Mouse (Mus musculus) thymus, postnatal 25 days (tissue): ENCODE measurements around the gene Tmem97.

Source experiments
- DNase-seq: peaks from one replicate; pipeline ENCODE4 v3.0.0; 2022

Tmem97 gene

DNA sequence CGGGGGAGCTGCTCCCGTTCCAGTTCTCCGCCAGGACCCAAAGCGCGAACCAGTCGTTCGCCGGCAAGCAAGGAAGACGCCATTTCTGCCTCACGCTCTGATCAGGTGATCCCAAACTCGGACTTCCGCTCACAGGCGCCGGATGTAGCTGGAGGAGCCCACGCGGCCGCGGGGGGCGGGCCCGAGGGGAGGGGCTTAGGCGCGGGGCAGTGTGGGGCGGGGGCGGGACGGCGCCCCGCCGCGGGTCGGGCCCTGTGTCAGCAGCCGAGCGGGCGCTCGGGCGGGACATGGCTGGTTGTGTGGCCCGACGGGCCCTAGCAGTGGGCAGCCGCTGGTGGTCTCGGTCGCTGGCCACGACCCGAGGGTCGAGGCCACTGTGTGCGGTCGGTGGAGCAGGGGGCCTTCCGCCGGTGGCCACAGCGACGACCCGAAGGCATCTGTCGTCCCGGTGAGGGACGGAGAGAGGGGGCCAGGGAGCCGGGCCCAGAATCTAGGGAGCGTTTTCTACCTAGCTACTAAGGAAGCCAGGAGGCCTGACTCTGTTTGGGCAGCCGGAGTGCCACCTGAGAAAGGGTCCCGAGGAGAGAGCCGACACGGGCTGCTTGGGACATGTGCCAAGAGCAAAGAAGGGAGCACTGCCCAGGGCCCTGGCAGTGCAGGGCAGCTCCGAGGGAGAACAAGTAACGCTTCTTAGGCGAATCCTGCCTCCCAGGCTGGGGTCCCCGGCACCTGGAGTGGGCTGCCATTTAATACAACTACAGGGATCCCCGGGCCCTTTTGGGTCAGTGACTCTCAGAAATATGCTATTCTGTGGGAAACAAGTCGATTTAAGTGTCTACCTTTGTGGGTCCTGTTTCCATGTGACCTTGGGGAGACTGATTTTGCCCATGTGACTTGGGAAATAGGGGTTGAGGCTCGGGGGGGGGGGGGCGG, 38.3 kb downstream of the Tmem97 start, which contains the start of the genes Tmem199 and Poldip2:
Tmem199 (minus strand) TSS at position 148 of the 933 bp plus-strand sequence.
Poldip2 (plus strand) TSS at position 169 of the 933 bp plus-strand sequence.
- peak; percentile 90 for DNase-seq

DNA sequence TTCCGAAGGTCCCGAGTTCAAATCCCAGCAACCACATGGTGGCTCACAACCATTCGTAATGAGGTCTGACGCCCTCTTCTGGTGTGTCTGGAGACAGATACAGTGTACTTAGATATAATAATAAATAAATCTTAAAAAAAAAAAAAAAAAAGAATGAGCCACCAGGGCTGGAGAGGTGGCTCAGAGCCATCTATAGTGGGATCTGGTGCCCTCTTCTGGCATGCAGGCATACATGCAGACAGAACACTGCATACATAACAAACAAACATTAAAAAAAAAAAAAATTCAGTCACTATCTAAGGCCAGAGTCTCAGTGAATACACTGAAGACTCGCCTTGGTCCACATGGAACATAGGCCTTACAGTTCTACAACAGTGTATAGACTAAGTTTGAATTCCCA, 41.4 kb downstream of the Tmem97 start:
- DNase-seq, result peak; percentile 18

DNA sequence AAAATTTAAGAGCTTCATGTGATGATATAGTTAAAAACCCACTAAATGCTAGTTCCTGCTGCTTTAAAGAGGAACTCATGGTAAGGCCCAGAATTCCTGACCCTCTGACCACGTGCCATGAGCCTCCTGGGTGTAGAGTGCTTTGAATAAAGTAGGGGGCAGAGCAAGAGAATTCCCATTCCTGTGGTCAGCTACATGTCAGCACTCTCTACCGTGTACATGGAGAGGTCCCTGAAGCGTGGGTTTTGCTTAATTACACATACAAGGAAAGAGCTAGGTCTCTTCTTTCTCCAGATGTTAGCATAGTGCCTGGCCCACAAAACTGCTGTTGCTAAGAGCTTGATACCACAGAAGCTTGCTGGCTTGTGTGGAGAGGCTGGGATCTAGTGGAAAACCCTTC, 45.1 kb downstream of the Tmem97 start:
- no peak for DNase-seq

DNA sequence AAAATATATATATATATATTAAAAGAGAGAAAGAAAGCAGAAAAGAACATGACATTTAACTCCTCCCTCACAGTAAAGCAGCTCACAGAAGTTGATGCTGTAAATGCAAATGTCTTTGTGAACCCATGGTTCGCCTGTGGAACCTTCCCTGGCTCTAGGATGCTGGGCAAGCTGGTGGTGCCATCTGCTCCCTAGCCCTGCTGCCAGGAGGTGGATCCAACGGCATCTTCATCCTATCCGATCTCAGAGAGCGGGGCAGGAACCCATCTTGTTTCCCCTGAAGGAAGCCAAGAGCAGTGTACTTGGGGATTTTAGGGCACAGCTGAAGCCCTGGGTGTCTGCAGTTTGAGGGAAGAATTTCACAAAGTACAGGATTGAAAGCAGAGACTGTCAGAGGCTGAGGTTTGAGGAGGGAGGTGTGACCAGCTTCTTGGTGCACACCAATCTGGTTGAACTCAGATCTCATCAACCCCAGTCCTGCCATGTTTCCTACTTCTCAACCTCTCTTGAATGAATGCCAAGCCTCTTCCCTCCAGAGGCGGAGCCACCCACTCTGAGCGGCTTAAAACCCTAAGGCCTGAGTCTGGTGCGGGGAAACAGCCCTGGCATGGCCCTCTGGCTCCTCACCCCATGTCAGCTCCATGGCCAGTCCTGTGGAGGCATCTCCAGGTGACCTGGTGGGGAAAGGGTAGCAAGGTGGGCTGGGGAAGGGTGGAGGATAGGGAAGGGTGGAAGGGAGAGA, 47.5 kb downstream of the Tmem97 start, which contains the start of gene Sebox:
Sebox (plus strand) TSS at position 539 of the 742 bp plus-strand sequence.
- no peak for DNase-seq

DNA sequence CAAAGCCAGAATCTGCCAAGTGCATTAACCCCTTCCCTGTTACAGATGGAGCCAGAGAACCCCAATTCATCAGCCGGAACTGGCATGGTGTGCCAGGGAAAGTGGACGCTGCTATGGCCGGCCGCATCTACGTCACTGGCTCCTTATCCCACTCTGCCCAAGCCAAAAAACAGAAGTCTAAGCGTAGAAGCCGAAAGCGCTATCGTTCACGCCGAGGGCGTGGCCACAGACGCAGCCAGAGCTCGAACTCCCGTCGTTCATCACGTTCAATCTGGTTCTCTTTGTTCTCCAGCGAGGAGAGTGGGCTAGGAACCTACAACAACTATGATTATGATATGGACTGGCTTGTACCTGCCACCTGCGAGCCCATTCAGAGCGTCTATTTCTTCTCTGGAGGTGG, 49.0 kb downstream of the Tmem97 start:
- no peak for DNase-seq

DNA sequence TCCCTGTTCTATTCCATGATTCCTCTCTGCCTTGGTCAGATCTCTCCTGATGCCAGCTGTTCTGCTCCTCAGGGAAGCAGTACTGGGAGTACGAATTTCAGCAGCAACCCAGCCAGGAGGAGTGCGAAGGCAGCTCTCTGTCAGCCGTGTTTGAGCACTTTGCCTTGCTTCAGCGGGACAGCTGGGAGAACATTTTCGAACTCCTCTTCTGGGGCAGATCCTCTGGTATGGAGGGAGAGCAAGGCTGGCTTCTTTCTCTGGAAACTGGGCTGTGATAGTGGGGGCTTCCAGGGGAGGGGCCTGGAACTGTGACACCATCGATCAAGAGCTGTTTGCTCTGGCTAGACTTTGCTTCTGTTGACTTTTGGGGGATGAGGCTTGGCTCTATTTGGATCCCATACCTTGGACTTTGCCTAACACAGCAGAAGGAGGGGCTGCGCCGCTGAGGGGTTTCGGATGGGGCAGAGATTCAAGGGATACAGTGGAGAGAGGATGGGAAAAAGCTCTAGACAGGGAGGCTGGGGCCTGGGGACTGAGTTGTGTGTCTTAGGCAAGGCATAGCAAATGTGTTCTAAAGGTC, 49.9 kb downstream of the Tmem97 start:
- DNase-seq, result no peak

DNA sequence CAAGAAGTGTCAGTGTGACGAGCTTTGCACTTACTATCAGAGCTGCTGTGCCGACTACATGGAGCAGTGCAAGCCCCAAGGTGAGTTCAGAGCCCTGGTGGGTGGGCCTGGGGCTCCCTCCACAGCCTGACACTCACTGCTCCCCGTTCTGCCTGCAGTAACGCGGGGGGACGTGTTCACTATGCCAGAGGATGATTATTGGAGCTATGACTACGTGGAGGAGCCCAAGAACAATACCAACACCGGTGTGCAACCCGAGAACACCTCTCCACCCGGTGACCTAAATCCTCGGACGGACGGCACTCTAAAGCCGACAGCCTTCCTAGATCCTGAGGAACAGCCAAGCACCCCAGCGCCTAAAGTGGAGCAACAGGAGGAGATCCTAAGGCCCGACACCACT, 51.0 kb downstream of the Tmem97 start:
- no peak for DNase-seq

DNA sequence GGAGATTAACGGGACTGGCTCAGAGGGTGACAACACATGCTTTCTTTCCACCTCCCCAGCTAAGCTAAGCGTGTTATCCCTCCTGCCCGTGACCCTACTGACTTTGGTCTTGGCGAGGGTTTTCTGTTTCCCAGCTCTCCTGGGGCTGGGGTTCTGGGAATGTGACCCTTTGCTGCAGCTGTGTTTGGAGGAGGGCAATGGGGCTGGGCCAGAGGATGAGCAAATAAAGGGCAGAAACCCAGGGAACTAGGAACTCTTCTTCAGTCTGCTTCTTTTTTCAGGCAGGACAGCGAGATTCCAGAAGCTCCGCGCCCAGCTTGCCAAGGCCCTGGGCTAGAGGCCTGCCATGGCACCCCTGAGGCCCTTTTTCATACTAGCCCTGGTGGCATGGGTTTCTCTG, 51.6 kb downstream of the Tmem97 start, which contains the start of gene Vtn:
Vtn (plus strand) TSS at position 88 of the 400 bp plus-strand sequence.
- no peak for DNase-seq

DNA sequence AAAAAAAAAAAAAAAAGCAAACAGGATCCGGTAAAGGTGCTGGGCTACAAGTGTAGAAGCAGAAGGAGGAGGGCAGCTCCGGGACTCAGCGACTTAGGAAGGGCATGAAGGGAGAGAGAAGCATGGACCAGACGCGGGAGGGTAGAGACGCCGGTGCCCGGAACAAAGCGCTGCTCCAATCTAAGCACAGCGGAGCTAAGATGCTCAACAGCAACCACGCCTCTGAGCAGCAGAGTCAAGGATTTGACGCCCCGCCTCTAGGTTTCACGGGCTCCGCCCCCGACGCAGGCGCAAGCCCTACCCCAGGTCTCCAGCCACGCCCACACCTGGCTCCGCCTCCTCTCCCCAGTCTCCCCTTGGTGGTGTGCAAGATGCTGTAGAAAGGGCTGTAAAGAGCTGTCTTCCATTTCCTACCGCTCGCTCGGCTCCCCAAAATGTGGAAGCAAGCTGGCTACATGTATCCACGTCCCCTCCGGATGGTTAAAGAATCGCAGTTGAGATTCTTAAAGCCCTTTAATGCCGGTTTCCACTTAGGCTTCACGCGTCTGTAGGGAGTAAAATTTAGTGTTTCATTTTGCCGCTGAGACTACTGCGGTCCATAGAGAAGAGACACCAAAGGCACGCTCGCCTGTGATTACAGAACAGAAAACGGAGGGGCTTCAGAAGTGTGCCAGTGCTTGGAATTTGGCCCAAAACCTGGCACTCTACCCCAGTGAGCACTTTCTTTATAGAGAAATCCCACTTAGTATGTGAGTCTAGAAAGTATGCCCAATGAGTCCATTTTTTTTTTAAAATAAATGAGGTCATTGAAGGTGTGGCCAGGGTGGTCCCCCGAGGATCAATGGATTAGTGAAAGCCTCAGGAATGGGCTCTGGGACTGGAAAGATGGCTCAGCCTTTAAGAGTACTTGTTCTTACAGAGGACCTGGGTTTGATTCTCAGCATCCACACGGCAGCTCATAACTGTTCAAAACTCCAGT, 52.7 kb downstream of the Tmem97 start, which contains the start of gene Sarm1:
Sarm1 (minus strand) TSS at position 211 of the 979 bp plus-strand sequence.
- peak; percentile 99 for DNase-seq

DNA sequence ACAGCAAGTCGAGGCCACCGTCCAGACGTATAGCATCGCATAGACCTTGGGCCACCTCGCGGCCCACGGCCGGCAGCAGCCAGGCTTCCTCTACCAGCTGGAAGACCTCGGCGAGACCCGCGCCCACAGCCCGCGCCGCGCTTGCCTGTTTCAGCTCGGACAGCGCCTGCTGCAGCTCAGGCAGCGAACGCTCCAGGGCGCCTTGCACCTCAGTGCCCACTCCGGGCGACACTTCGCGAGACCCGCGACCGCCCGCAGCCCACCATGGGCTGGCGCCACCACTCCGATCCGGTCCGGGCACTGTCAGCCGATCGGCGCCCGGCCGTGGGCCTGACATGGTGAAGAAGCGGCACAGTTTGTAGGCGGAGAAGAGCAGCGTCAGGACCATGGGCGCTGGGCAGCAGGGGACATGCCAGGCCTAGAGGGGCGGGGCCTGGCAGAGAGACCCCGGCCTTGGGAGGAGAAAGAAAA, 53.5 kb downstream of the Tmem97 start:
- no peak for DNase-seq

DNA sequence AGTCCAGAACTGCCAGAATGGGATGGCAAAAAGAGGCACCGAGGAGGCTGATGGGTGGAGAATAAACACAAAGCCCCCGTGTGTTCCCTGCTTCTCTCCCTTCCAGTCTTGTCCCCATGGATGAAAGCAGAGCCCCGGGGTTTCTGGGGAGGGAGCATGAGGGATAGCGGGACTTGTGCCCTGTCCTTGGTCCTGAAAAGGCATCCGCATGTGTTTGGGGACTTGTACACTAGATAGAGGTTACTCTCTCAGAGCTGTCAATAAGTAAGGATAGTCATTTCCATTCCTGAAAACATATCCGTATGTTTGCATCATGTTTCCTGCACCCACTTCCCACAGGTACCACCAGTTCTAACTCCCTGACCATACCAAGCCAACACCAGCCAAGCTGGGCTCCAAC, 54.7 kb downstream of the Tmem97 start:
- peak; percentile 8 for DNase-seq
